Comparison of ENCODE assay signal across 1 mouse cellular context in genomic region chr11:98846865-98847604, GRCm38 (mm10).
TF ChIP-seq lines count a peak whose summit lies in the region.

No protein-coding gene starts in this region.

TF ChIP-seq in ES-E14, 5 proteins besides CTCF, POLR2A, EP300 and RAD21:
- TF ChIP-seq ZNF384 (IDR thresholded peaks at IDR 0.05; ENCODE audit: low read depth, low read length) (no peak), CHD2 (IDR thresholded peaks at IDR 0.05; ENCODE audit: low read depth, low read length) (no peak), HCFC1 (IDR thresholded peaks at IDR 0.05; ENCODE audit: borderline replicate concordance, insufficient read depth, low read length) (no peak), MAFK (IDR thresholded peaks at IDR 0.05; ENCODE audit: insufficient read depth, low read depth, low read length) (no peak), ZC3H11A (IDR thresholded peaks at IDR 0.05; ENCODE audit: borderline replicate concordance, low read depth, low read length) (no peak)
